ENCODE assay signal across 7 mouse cellular contexts in the genomic region with DNA sequence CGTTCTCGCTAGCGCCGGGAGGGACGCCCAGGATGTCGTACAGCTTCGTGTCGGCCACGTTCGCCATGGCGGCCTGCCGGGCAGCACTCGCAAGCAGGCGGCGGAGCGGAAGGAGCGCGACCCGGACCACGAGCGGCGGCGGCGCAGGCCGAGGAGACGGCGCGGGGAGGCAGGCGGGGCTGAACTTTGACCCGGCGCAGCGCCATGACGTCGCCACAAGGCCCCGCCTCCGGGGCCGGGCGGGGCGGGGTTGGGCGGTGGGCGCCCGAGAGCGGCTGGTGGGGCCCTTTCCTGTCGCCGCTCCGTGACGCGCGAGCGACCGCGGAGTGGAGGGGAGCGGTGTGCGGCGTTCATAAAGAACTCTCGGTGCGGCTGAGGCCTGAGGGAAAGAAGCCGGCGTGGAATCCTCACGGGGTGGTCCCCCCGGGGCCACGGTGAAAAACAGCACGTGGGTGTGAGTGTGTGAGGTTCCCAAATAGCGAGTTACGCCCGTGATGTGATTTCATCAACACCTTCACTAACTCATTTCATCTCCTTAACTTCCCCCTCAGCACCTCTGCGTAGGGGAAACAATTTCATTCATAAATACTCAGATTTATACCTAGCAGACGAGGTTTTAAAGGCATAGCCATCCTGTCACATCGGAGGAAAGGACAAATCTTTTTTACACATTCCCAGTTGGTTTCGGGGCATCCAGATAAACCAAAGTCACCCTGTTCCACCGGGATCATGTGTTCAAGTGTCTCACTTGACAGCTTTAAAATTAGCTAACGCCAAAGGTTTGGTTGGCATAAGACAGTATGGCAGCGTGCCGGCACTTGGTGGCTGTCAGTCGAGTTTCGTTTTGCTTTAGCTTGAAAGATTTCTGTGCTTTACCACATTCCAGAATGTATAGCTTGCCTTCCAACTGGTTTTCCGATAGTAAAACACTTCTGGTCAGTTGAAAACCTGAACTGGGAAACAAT. TPM values are rescaled to one million over a fixed set of nuclear protein-coding genes. Genes with fewer than 3 reads are reported as not detected.
DNase-seq lines count a peak whose midpoint lies in the region; ATAC-seq lines count a peak whose summit lies in the region.

A gene (minus strand): TSS at position 164 of the 965 bp plus-strand sequence.

- peak; percentile 94 to 95 for DNase-seq in adrenal gland, adult 18-20 months (ENCODE audit: low spot score in 2 of 2)
- DNase-seq in embryo, embryonic 10.5 days (ENCODE audit: low spot score) = peak; percentile 91
- peak; percentile 90 for DNase-seq in gastrocnemius, postnatal 25 days
- DNase-seq in intestine, embryonic 14.5 days (ENCODE audit: low spot score) = peak; percentile 97
- DNase-seq in left cerebral cortex, postnatal 14 days (ENCODE audit: low spot score in 2 of 2) = peak; percentile 90 to 93
- DNase-seq in mesoderm, embryonic 11.5 days (ENCODE audit: low read depth, low spot score) = peak; percentile 93
- peak; percentile 87 for DNase-seq in skeletal muscle tissue, adult 2 months (ENCODE audit: low read depth, low spot score)

- peaks cover 4% of the 10 kb centered on the region for H3K4me1 ChIP-seq in intestine, embryonic 14.5 days (replicated peaks; ENCODE audit: control insufficient read depth, insufficient read depth, low read length)

- peak; percentile 94 for ATAC-seq in intestine, embryonic 14.5 days (replicated peaks; ENCODE audit: low FRiP score, low TSS enrichment, low read depth)

- H3K4me3 ChIP-seq in intestine, embryonic 14.5 days (ENCODE audit: low read depth, low read length) = peak within 1 kb of the TSS; percentile 94

- H3K9me3 ChIP-seq in intestine, embryonic 14.5 days (ENCODE audit: control insufficient read depth, low read length) = no peaks in the 10 kb centered on the region

- WGBS in intestine, embryonic 14.5 days = under 1% methylated on average over 71 of the region's 77 CpGs

- no peaks in the 10 kb centered on the region for H3K27me3 ChIP-seq in intestine, embryonic 14.5 days (replicated peaks; ENCODE audit: control insufficient read depth, insufficient read depth, low read length)

- intact Hi-C loops in left cerebral cortex, postnatal 14 days (cut with DNase I) = no loop called here

- H3K27ac ChIP-seq in intestine, embryonic 14.5 days (ENCODE audit: low read depth) = peak within 1 kb of the TSS; percentile 94

- H3K36me3 ChIP-seq in intestine, embryonic 14.5 days (ENCODE audit: control insufficient read depth, insufficient read depth, low read length) = peaks cover 31% of the 10 kb centered on the region

- peak within 1 kb of the TSS; percentile 97 for H3K4me2 ChIP-seq in intestine, embryonic 14.5 days (ENCODE audit: low read length)

- peak within 1 kb of the TSS; percentile 92 for H3K9ac ChIP-seq in intestine, embryonic 14.5 days (ENCODE audit: low read length)

RNA-seq across cellular contexts. Expression of the gene that starts here (rescaled TPM):
- 100 to 1,000 TPM; 155 to 193 TPM for total RNA-seq in adrenal gland, adult 18-20 months (2021)
- 100 to 1,000 TPM; 170 to 181 TPM for total RNA-seq in gastrocnemius, postnatal 25 days (2021)
- 153 and 154 TPM in 2 replicates for polyA plus RNA-seq in intestine, embryonic 14.5 days (2014; fragmentation: Nextera tagmentation; extraction: Ambion mirVana)
- total RNA-seq in left cerebral cortex, postnatal 14 days (2021) = 100 to 1,000 TPM; 198 to 202 TPM

Comparison
In these comparisons a context has a peak if more than half of its experiments do, and no peak if none do; other contexts are left out.
1. Peak in every context shown above with its lines: DNase-seq, ATAC-seq, H3K4me3 ChIP-seq and H3K27ac ChIP-seq.